Mouse (Mus musculus): ENCODE data around the gene Rnf167. TPM values are rescaled to one million over a fixed set of nuclear protein-coding genes. Genes with fewer than 3 reads are reported as not detected.

The Rnf167 gene
- polyA plus RNA-seq, 1 experiment from 2014 or later = 119 TPM

- DNase-seq (ENCODE audit: low spot score) (no peak), ATAC-seq (no peak)
- Histone ChIP-seq H3K27me3 (replicated peaks; ENCODE audit: insufficient read depth, low read length) (no peaks in the 10 kb centered on the region), H3K36me3 (ENCODE audit: insufficient read depth, low read length) (peaks cover 14% of the 10 kb centered on the region; the same call in 1 of the 2 replicates), H3K4me3 (ENCODE audit: low read depth, low read length) (no peak overlapping the region), H3K9me3 (ENCODE audit: low read length) (no peaks in the 10 kb centered on the region), H3K9ac (replicated peaks; ENCODE audit: low read depth) (no peak overlapping the region), H3K4me1 (ENCODE audit: insufficient read depth, low read depth, low read length) (no peaks in the 10 kb centered on the region; the same call in 1 of the 2 replicates), H3K27ac (ENCODE audit: low read length) (no peak overlapping the region), H3K4me2 (replicated peaks; ENCODE audit: low read depth, low read length) (no peak overlapping the region)
- 85% methylated on average over 6 of the region's 6 CpGs for WGBS
- TF ChIP-seq CTCF (IDR thresholded peaks at IDR 0.05) (no peak), EP300 (IDR thresholded peaks at IDR 0.05) (no peak)
Measured at GRCm38 (mm10) chr11:70674014-70674413, 27.0 kb downstream of the Rnf167 start.

GRCm38 (mm10) chr11:70674501-70674900, 27.5 kb downstream of the Rnf167 start:
- 68% methylated on average over 11 of the region's 11 CpGs for WGBS

GRCm38 (mm10) chr11:70678092-70678491, 31.1 kb downstream of the Rnf167 start:
- no peak for ATAC-seq
- Histone ChIP-seq H3K4me2 (replicated peaks; ENCODE audit: low read depth, low read length) (no peak overlapping the region), H3K27me3 (replicated peaks; ENCODE audit: insufficient read depth, low read length) (no peaks in the 10 kb centered on the region), H3K36me3 (ENCODE audit: insufficient read depth, low read length) (peaks cover 36% of the 10 kb centered on the region), H3K4me3 (ENCODE audit: low read depth, low read length) (no peak overlapping the region), H3K4me1 (ENCODE audit: insufficient read depth, low read depth, low read length) (no peaks in the 10 kb centered on the region), H3K9me3 (ENCODE audit: low read length) (no peaks in the 10 kb centered on the region), H3K27ac (ENCODE audit: low read length) (no peak overlapping the region), H3K9ac (replicated peaks; ENCODE audit: low read depth) (no peak overlapping the region)
- no peak for TF ChIP-seq CTCF (IDR thresholded peaks at IDR 0.05)
- no peak for TF ChIP-seq EP300 (IDR thresholded peaks at IDR 0.05)
- no peak for DNase-seq (ENCODE audit: low spot score)
- WGBS = 62% methylated on average over 9 of the region's 9 CpGs

More at GRCm38 (mm10) chr11:70674501-70674900, 27.5 kb downstream of the Rnf167 start:
- DNase-seq (ENCODE audit: low spot score) (no peak), ATAC-seq (no peak)
- Histone ChIP-seq H3K27ac (ENCODE audit: low read length) (no peak overlapping the region), H3K4me1 (ENCODE audit: insufficient read depth, low read depth, low read length) (no peaks in the 10 kb centered on the region; the same call in 1 of the 2 replicates), H3K4me2 (replicated peaks; ENCODE audit: low read depth, low read length) (no peak overlapping the region), H3K27me3 (replicated peaks; ENCODE audit: insufficient read depth, low read length) (no peaks in the 10 kb centered on the region), H3K9ac (replicated peaks; ENCODE audit: low read depth) (no peak overlapping the region), H3K36me3 (ENCODE audit: insufficient read depth, low read length) (peaks cover 19% of the 10 kb centered on the region; the same call in 1 of the 2 replicates), H3K9me3 (ENCODE audit: low read length) (no peaks in the 10 kb centered on the region), H3K4me3 (ENCODE audit: low read depth, low read length) (no peak overlapping the region)
- TF ChIP-seq EP300 (IDR thresholded peaks at IDR 0.05) (no peak), CTCF (IDR thresholded peaks at IDR 0.05) (no peak)

GRCm38 (mm10) chr11:70678576-70678975, 31.5 kb downstream of the Rnf167 start:
- H3K36me3 ChIP-seq (ENCODE audit: insufficient read depth, low read length) = peaks cover 38% of the 10 kb centered on the region
- ATAC-seq = no peak
- no peaks in the 10 kb centered on the region for H3K27me3 ChIP-seq (replicated peaks; ENCODE audit: insufficient read depth, low read length)
- no peak overlapping the region for H3K4me3 ChIP-seq (ENCODE audit: low read depth, low read length)
- H3K4me2 ChIP-seq (replicated peaks; ENCODE audit: low read depth, low read length) = no peak overlapping the region
- no peak overlapping the region for H3K27ac ChIP-seq (ENCODE audit: low read length)
- 88% methylated on average over 2 of the region's 2 CpGs for WGBS
- TF ChIP-seq CTCF (IDR thresholded peaks at IDR 0.05) = no peak
- H3K4me1 ChIP-seq (ENCODE audit: insufficient read depth, low read depth, low read length) = no peaks in the 10 kb centered on the region
- DNase-seq (ENCODE audit: low spot score) = no peak
- H3K9me3 ChIP-seq (ENCODE audit: low read length) = no peaks in the 10 kb centered on the region
- no peak overlapping the region for H3K9ac ChIP-seq (replicated peaks; ENCODE audit: low read depth)

- H3K36me3 ChIP-seq (ENCODE audit: insufficient read depth, low read length) = peaks cover 36% of the 10 kb centered on the region; the same call in 1 of the 2 replicates
- H3K9ac ChIP-seq (replicated peaks; ENCODE audit: low read depth) = no peak overlapping the region
Measured at GRCm38 (mm10) chr11:70679361-70679760, 32.3 kb downstream of the Rnf167 start.

GRCm38 (mm10) chr11:70679894-70680293, 32.9 kb downstream of the Rnf167 start:
- TF ChIP-seq EP300 (IDR thresholded peaks at IDR 0.05) (no peak), CTCF (IDR thresholded peaks at IDR 0.05) (no peak)
- WGBS = 81% methylated on average over 8 of the region's 8 CpGs
- Histone ChIP-seq H3K27me3 (replicated peaks; ENCODE audit: insufficient read depth, low read length) (no peaks in the 10 kb centered on the region), H3K27ac (ENCODE audit: low read length) (no peak overlapping the region), H3K36me3 (ENCODE audit: insufficient read depth, low read length) (peaks cover 36% of the 10 kb centered on the region; the same call in 1 of the 2 replicates), H3K4me3 (ENCODE audit: low read depth, low read length) (no peak overlapping the region), H3K9ac (replicated peaks; ENCODE audit: low read depth) (no peak overlapping the region), H3K9me3 (ENCODE audit: low read length) (no peaks in the 10 kb centered on the region), H3K4me2 (replicated peaks; ENCODE audit: low read depth, low read length) (no peak overlapping the region), H3K4me1 (ENCODE audit: insufficient read depth, low read depth, low read length) (no peaks in the 10 kb centered on the region)
- ATAC-seq (peak; percentile 47), DNase-seq (ENCODE audit: low spot score) (peak; percentile 35)

More at GRCm38 (mm10) chr11:70679361-70679760, 32.3 kb downstream of the Rnf167 start:
- Histone ChIP-seq H3K9me3 (ENCODE audit: low read length) (no peaks in the 10 kb centered on the region), H3K27me3 (replicated peaks; ENCODE audit: insufficient read depth, low read length) (no peaks in the 10 kb centered on the region), H3K27ac (ENCODE audit: low read length) (no peak overlapping the region), H3K4me3 (ENCODE audit: low read depth, low read length) (no peak overlapping the region), H3K4me2 (replicated peaks; ENCODE audit: low read depth, low read length) (no peak overlapping the region), H3K4me1 (ENCODE audit: insufficient read depth, low read depth, low read length) (no peaks in the 10 kb centered on the region)
- 91% methylated on average over 8 of the region's 8 CpGs for WGBS
- ATAC-seq (no peak), DNase-seq (ENCODE audit: low spot score) (no peak)
- no peak for TF ChIP-seq CTCF (IDR thresholded peaks at IDR 0.05)
- TF ChIP-seq EP300 (IDR thresholded peaks at IDR 0.05) = no peak

- WGBS = 76% methylated on average over 12 of the region's 12 CpGs
- no peak for TF ChIP-seq CTCF (IDR thresholded peaks at IDR 0.05)
- TF ChIP-seq EP300 (IDR thresholded peaks at IDR 0.05) = no peak
- H3K36me3 ChIP-seq (ENCODE audit: insufficient read depth, low read length) = peaks cover 33% of the 10 kb centered on the region; the same call in 1 of the 2 replicates
Measured at GRCm38 (mm10) chr11:70681170-70681569, 34.1 kb downstream of the Rnf167 start.

More at GRCm38 (mm10) chr11:70681170-70681569, 34.1 kb downstream of the Rnf167 start:
- Histone ChIP-seq H3K4me2 (replicated peaks; ENCODE audit: low read depth, low read length) (no peak overlapping the region), H3K27me3 (replicated peaks; ENCODE audit: insufficient read depth, low read length) (no peaks in the 10 kb centered on the region), H3K9ac (replicated peaks; ENCODE audit: low read depth) (no peak overlapping the region), H3K4me1 (ENCODE audit: insufficient read depth, low read depth, low read length) (no peaks in the 10 kb centered on the region), H3K9me3 (ENCODE audit: low read length) (no peaks in the 10 kb centered on the region), H3K27ac (ENCODE audit: low read length) (no peak overlapping the region), H3K4me3 (ENCODE audit: low read depth, low read length) (no peak overlapping the region)
- no peak for DNase-seq (ENCODE audit: low spot score)
- no peak for ATAC-seq

Data from lung, postnatal 0 days (tissue).